Mouse (Mus musculus) heart, postnatal 0 days (tissue): ENCODE results near the gene Rad51d.
"Not testable (repeated sequence)": the region's sequence is repeated elsewhere in the genome, so short reads cannot be mapped to it uniquely, and the experiment has no call there.

Experiments used
- CTCF ChIP-seq: IDR thresholded peaks from 2 replicates; pipeline ENCODE4 v1.5.1; 2016; ENCODE audit warnings: antibody characterized with exemption, control low read depth, low read depth
- EP300 ChIP-seq: IDR thresholded peaks from 2 replicates; pipeline ENCODE4 v1.6.1; 2016; ENCODE audit warnings: antibody characterized with exemption, low read depth

- TF ChIP-seq CTCF, EP300: not testable (repeated sequence)
Measured at GRCm38 (mm10) chr11:82930391-82930955, 40.1 kb upstream of the Rad51d start.
